Mouse (Mus musculus) 3134 (cell line): ENCODE measurements around the gene Nr1h4.

Source experiments
- DNase-seq: peaks from one replicate; pipeline ENCODE4 v3.0.0-alpha.2; 2011; ENCODE audit warnings: low spot score; ENCODE audit not compliant: insufficient read length; ENCODE audit errors: extremely low read depth

Gene Nr1h4

GRCm38 (mm10) chr10:89435920-89436319 lies 97.5 kb downstream of the Nr1h4 start:
- DNase-seq = no peak

- no peak for DNase-seq
Measured at GRCm38 (mm10) chr10:89435413-89435812, 98.0 kb downstream of the Nr1h4 start.

GRCm38 (mm10) chr10:89434509-89435210 lies 98.7 kb downstream of the Nr1h4 start:
- DNase-seq = no peak

GRCm38 (mm10) chr10:89432743-89433142 lies 100.6 kb downstream of the Nr1h4 start:
- DNase-seq = no peak

GRCm38 (mm10) chr10:89430751-89431150 lies 102.6 kb downstream of the Nr1h4 start:
- no peak for DNase-seq

DNA sequence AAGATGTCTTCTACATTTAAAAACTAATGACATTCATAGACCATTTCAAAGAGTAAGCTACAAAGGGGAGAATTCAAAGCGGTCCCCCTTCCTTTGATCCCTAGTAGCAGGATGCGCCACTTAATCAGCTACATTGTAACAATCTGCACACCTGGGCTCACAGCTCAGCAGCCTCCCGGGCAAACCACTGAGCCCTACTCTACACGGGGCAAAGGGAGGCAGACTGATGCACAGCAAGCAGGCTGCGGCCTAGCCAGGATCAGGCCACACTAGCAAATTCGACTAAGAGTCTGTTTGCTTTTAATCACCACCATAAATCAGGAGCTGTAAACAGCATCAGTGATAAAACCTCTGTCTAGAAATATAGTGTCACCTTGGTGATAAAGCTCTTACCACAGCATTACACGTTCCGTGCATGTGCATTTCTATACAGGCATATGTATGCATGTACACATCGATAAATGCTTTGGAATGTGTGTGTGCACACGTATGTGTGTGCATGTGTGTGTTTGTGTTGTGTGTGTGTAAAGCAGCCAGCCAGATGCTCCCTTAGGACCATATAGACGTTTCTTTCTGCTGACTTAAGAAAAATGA lies 108.5 kb downstream of the Nr1h4 start:
- DNase-seq = no peak

DNA sequence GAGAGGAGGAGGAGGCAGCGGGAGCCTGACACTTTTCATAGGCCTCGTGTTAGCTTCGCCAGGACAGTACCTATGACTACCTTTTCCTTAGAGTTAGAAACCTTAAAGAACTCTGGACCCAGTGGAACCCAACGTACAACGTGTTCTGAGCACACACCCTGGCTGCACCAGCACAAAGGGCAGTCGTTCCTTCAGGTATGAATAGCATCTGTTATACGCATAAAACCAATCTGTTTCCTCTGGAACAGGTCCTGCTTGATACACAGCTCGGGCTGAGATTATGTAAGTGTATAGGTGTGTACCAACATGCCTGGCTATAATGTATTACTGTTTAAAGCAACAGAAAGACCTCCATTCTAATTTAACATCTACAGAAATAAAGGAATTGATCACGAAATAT lies 109.2 kb downstream of the Nr1h4 start:
- DNase-seq = no peak

GRCm38 (mm10) chr10:89423164-89423778 lies 110.1 kb downstream of the Nr1h4 start:
- DNase-seq = no peak

GRCm38 (mm10) chr10:89422504-89423158 lies 110.8 kb downstream of the Nr1h4 start:
- no peak for DNase-seq

DNA sequence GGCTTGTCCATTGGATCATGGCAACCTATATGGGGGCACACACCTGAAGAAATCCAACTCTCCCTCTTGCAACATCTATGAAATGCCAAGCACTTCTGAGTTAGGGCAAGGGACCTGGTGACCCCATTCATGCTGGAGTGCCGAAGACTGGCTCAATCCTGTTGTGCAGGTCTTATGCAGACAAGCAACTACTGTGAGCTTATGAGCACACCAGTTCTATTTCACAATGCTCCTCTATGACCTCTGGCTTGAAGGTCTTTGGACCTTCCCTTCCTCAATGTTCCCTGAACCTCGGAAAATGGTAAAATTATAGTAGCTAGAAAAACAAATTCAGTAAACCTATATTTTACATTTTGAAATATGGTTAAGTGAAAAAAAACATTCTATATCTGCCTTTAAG lies 115.4 kb downstream of the Nr1h4 start:
- DNase-seq = no peak

GRCm38 (mm10) chr10:89415478-89415877 lies 117.9 kb downstream of the Nr1h4 start:
- DNase-seq = no peak

GRCm38 (mm10) chr10:89407551-89407950 lies 125.8 kb downstream of the Nr1h4 start:
- DNase-seq = no peak

- DNase-seq = no peak
Measured at GRCm38 (mm10) chr10:89406733-89407484, 126.5 kb downstream of the Nr1h4 start.

- DNase-seq = no peak
Measured at GRCm38 (mm10) chr10:89404936-89405335, 128.4 kb downstream of the Nr1h4 start.
